Comparison of ENCODE assay signal across 7 mouse cellular contexts in the genomic region with DNA sequence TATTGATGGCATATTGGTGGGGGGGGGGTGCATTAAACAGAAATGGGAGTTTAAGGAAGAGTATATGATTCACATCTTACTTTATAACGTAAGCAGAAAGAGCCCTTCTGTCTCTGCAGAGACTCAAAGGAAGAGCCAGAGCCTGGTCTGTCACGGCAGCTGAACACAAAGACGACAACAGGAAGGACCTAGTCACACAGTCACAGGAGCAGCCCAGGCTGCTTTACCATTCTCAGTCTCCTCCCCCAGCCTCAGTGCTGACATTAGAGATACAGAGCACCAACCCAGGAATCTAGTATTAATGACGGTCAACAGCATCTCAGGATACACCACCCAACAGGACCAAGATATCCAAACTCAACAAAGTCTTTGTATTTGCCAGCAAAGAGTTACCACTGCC.
A peak's percentile ranks its signal among the peaks of the same experiment; 100 is the strongest.
DNase-seq lines count a peak whose midpoint lies in the region; ATAC-seq lines count a peak whose summit lies in the region.

No protein-coding gene starts in this region.

- intact Hi-C loops in gastrocnemius, postnatal 14 days (cut with DNase I; ENCODE audit: low total_unique reads), result no loop called here

- H3K4me2 ChIP-seq in liver, embryonic 16.5 days (ENCODE audit: low read depth, low read length), result no peak overlapping the region
- H3K4me2 ChIP-seq in liver, embryonic 11.5 days, result no peak overlapping the region
- no peak overlapping the region for H3K4me2 ChIP-seq in forebrain, embryonic 15.5 days (replicated peaks)

- ATAC-seq in liver, embryonic 16.5 days (ENCODE audit: low read depth), result 0 out of 2 replicates have a peak, but pooled peaks have one; percentile 38
- no peak for ATAC-seq in liver, embryonic 11.5 days (replicated peaks; ENCODE audit: low FRiP score)
- ATAC-seq in forebrain, embryonic 15.5 days (replicated peaks), result no peak

- H3K27me3 ChIP-seq in liver, embryonic 16.5 days (ENCODE audit: control insufficient read depth, insufficient read depth, low read depth, low read length), result no peaks in the 10 kb centered on the region
- no peaks in the 10 kb centered on the region for H3K27me3 ChIP-seq in liver, embryonic 11.5 days (replicated peaks; ENCODE audit: control insufficient read depth, insufficient read depth, low read length)
- H3K27me3 ChIP-seq in forebrain, embryonic 15.5 days, result no peaks in the 10 kb centered on the region

- no peak overlapping the region for H3K27ac ChIP-seq in liver, embryonic 16.5 days (ENCODE audit: low read length)
- no peak overlapping the region for H3K27ac ChIP-seq in liver, embryonic 11.5 days (ENCODE audit: low read depth, low read length)
- H3K27ac ChIP-seq in forebrain, embryonic 15.5 days (replicated peaks), result peak overlapping the region; percentile 71; the same call in 1 of the 2 replicates

- no peak overlapping the region for H3K4me3 ChIP-seq in liver, embryonic 16.5 days (ENCODE audit: low read depth, low read length)
- no peak overlapping the region for H3K4me3 ChIP-seq in liver, embryonic 11.5 days (ENCODE audit: low read depth, low read length)
- H3K4me3 ChIP-seq in forebrain, embryonic 15.5 days, result no peak overlapping the region

- no peaks in the 10 kb centered on the region for H3K9me3 ChIP-seq in liver, embryonic 16.5 days (replicated peaks; ENCODE audit: control insufficient read depth, low read length)
- H3K9me3 ChIP-seq in liver, embryonic 11.5 days (ENCODE audit: control insufficient read depth, low read length), result no peaks in the 10 kb centered on the region
- H3K9me3 ChIP-seq in forebrain, embryonic 15.5 days, result no peaks in the 10 kb centered on the region

- H3K9ac ChIP-seq in liver, embryonic 16.5 days (ENCODE audit: low read depth, low read length), result no peak overlapping the region
- H3K9ac ChIP-seq in liver, embryonic 11.5 days (ENCODE audit: low read depth, low read length), result no peak overlapping the region
- H3K9ac ChIP-seq in forebrain, embryonic 15.5 days (replicated peaks), result no peak overlapping the region

- 17% methylated on average over 4 of the region's 4 CpGs for WGBS in liver, embryonic 16.5 days (ENCODE audit: insufficient replicate concordance)
- WGBS in liver, embryonic 11.5 days, result 28% methylated on average over 4 of the region's 4 CpGs
- 50% methylated on average over 4 of the region's 4 CpGs for WGBS in forebrain, embryonic 15.5 days

- peaks cover 25% of the 10 kb centered on the region for H3K4me1 ChIP-seq in liver, embryonic 16.5 days (ENCODE audit: control insufficient read depth, low read depth, low read length)
- peaks cover 53% of the 10 kb centered on the region for H3K4me1 ChIP-seq in liver, embryonic 11.5 days (replicated peaks; ENCODE audit: control insufficient read depth, insufficient read depth, low read length)
- peaks cover 54% of the 10 kb centered on the region for H3K4me1 ChIP-seq in forebrain, embryonic 15.5 days

- DNase-seq in liver, embryonic 11.5 days (ENCODE audit: low spot score), result no peak
- peak; percentile 38 for DNase-seq in lung, postnatal 14 days
- DNase-seq in thymus, postnatal 14 days, result peak; percentile 60
- DNase-seq in right cerebral cortex, postnatal 10 days (ENCODE audit: low spot score in 2 of 2), result no peak
- no peak for DNase-seq in gastrocnemius, postnatal 14 days

- no peaks in the 10 kb centered on the region for H3K36me3 ChIP-seq in liver, embryonic 16.5 days (ENCODE audit: control insufficient read depth, insufficient read depth)
- no peaks in the 10 kb centered on the region for H3K36me3 ChIP-seq in liver, embryonic 11.5 days (ENCODE audit: control insufficient read depth, insufficient read depth, low read length)
- no peaks in the 10 kb centered on the region for H3K36me3 ChIP-seq in forebrain, embryonic 15.5 days

Comparison
In these comparisons a context has a peak if more than half of its experiments do, and no peak if none do; other contexts are left out.
1. DNase-seq: peak in lung, postnatal 14 days (single experiment) and thymus, postnatal 14 days (single experiment); none in liver, embryonic 11.5 days (single experiment), right cerebral cortex, postnatal 10 days (0 of 2) and gastrocnemius, postnatal 14 days (single experiment).